Mouse (Mus musculus): ENCODE results near the gene Rsc1a1.

- TF ChIP-seq EP300 (IDR thresholded peaks at IDR 0.05; ENCODE audit: insufficient read depth, low read depth, low read length) = no peak
- TF ChIP-seq POLR2A (IDR thresholded peaks at IDR 0.05; ENCODE audit: insufficient read depth, low read depth, low read length) = no peak
- TF ChIP-seq CTCF (IDR thresholded peaks at IDR 0.05) = no peak
Observed at GRCm38 (mm10) chr4:141660884-141661283, 24.5 kb downstream of the Rsc1a1 start.

Data from heart, adult 2 months (tissue).